Mouse (Mus musculus) naive thymus-derived CD4-positive, alpha-beta T cell, adult 2 months (primary cell): ENCODE results near the gene Abtb2.
A peak's percentile ranks its signal among the peaks of the same experiment; 100 is the strongest.

ENCODE experiments used
- DNase-seq: peaks from one replicate; pipeline ENCODE4 v3.0.0-alpha.2; 2011; ENCODE audit warnings: low read depth

The Abtb2 gene

DNA sequence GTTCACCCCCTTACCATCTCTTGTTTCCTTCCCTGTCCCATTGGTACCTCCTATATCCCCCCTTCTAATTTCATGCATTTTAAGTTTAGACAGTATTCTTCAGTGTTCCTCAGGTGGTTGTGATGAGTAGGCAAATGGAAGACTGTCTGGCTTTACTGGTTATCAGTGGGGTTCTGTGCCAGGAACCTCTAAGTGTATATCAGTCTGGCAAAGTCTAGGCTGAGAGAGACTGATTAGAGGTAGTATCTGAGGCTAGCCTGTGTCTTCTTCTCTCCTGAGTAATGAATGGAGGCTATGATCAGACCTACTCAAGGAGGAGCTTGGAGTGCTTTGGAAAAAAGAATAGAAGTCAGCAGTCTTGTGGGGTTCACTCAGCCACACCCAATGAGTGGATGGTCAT is 18.0 kb downstream of the Abtb2 start:
- DNase-seq: no peak

DNA sequence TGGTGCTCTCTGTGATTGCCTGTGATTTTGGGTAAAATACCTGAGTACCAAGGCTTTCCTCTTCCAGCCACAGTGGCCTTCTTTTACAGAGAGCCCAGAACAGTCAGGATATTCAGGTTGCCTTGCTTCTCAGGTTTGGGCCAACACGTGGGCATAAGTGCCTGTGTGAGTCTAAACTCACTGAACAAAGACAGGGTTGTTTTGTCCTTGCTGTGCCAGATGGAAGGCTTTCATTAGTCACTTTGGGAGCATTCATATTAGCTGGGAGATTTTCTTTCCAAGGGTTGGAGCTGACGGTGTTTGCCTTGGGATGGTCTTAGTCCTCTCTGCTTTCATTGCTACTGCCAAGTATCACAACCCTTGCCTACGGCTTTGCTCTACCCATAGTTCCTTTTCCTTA is 20.3 kb downstream of the Abtb2 start:
- DNase-seq: no peak

DNA sequence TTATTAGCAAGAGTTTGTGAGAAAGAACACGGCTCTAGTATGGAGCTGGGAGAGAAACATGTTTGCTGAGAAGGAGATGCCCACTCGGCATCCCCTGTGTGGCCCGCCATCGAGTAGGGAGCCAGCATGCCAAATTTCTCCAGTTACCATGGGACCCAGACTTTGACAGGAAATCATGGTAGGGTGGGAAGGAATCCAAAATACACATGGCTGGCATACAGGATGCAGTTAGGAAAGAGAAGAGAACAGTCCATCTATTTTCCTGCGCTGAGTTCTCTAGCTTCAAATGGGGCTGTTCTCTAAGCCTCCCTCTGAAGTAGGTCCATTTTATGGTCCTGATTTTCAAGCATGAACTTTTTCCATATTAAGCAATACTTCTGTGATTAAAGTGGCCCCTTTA is 22.7 kb downstream of the Abtb2 start:
- DNase-seq: no peak

DNA sequence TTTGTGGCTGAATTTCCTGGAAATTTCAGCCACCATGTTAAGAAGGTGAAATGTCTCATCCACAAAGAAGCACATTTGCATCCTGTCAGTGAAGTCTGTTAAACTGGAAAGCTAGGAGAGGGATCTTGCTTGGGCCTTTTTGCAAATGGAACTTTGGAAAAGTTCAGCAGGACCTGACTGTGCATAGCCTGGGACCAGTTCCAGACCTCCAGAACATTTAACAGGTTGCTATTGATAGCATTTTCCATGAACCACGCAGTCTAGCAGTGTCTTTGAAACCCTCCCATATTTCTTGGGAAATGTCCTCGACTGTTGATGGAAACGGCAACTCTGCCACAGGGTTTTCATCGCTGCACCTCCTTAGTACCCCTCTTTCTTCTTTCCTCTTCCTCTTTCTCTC is 23.3 kb downstream of the Abtb2 start:
- DNase-seq: no peak

DNA sequence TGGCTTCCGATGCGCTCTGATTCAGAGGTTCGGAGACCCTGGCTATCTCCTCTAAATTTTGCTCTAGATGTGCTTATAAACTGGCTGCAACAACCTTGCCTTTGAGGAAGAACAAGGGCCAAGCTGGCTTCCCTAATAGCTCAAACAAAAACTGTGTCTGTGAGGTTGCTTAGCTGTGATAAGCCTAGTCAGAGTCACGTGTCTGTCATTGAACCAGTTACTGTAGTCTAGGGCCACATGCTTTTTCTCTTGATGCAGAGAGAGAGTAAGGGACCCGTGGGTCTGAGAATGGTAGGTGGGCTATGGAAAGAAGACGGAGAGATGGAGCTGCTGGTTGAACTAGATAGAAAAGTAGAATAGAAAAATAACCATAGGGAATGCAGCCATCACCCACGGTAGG is 24.5 kb downstream of the Abtb2 start:
- DNase-seq: no peak

DNA sequence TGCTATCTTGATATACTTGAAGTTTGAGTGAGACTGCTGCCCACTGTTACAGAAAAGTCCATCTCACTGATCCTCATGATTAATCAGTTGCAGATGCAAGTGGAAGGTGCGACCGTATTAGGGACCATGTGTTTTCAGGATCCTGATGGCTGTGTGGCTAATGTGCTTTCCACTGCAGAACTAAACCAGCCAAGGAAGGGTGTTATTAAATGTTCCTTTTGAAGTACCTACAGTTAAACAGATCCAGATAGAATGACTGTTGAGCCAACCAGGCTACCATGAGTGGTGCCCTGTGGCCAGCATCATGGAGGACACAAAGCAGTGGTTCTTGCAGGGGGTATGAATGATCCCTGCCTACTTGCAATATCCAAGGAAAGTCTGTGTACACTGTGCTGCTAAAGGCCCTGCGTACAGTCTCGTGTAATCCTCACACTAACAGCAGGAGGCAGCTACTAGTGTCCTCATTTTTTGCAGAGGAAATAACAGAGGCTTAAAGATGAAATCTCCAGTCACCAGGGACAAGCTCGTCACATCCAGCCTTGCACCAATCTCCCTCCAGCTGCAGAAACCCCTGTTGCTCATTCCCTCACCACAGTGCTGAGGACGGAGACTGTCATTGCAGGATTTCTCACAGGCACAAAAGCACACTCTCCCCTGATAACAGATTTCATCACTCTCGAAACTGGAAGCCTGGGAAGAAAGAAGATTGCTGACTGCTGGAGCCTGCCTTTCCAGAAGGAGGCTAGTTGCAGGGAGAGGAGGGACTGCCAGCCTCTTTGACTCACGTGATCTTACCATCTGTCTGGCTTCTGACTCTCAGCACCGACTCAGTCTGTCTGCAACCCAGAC is 25.9 kb downstream of the Abtb2 start:
- no peak for DNase-seq

DNA sequence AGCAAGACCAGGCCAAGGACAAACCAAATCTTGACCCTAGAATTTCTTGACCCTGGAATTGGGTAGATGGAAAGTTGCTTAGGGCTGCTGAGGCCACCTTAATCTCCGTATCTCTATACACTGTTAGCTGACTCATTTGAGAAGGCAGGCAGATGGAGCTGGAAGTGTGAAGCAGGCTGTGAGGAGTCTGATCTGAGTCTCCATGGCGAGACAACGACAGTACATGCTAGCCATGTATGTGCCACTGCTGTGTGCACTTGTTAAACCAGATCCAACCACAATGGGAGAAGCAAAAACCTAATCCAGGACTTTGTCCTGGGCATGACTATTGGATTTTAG is 26.4 kb downstream of the Abtb2 start:
- no peak for DNase-seq

DNA sequence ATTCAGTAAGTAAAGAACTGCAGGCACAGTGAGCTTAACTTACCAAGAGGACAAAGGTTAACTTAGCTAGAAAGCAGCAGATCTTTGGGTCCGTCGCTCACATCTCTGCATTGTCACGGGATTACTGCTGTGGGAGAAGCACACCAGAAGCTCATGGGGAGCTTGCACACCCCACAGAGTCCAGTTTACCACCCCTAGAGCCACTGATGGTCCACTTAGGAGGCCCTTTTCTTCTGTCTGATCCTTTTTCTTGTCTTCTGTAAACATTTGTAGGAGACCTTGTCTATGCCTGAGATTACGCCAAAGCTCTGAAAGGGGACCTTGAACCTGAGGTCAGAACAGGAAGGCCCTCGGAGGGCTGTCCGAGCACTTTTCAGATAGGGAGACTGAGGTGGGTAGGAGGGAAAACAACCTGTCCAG is 28.5 kb downstream of the Abtb2 start:
- no peak for DNase-seq

DNA sequence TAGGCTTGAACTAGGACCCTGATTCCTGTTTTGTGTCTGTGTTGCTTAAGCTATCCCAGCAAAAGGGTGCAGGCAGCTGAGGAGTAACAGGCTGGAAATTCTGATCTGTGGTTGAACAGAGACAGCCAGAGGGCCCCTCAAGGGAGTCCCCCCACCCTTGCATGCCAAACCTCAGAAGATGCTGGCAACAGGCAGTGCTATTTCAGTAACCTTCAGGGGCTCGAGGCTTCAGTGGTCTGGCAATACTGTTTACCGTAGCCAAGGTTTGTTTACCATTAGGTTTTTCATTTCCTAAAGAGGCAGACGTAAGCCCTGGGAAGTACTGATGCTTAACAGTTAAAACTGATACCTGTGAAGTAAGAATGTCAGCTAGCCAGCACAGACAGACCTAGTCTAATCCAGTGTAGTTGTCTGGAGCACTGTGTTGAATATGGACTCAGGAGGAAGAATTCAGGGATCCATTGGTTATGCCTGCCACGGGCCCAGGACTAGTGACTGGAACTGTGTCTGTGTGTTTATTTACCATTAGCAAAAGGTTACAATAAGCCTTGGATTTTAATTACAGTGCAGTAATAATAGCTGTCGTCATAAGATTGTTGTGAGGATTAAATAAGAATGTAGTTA is 29.0 kb downstream of the Abtb2 start:
- no peak for DNase-seq

DNA sequence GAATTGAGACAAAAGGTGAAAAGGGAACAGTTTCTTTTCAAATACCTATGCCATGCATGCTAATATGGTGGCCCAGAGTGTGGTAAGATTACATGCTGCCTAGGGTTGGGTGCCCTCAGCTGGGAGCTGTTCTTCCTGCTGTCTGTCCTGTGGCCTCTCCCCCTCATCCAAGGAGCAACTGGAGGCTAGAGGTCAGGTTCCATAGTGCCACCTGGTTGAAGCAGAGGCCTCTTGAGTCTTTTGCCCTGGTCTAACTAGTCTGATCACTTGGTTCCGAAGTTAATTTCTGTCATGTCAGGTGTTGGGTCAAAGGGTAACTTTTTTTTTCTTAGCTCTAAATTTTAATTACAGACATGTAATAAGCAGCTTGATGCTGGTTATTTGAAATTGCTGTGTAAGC is 33.2 kb downstream of the Abtb2 start:
- DNase-seq: no peak

DNA sequence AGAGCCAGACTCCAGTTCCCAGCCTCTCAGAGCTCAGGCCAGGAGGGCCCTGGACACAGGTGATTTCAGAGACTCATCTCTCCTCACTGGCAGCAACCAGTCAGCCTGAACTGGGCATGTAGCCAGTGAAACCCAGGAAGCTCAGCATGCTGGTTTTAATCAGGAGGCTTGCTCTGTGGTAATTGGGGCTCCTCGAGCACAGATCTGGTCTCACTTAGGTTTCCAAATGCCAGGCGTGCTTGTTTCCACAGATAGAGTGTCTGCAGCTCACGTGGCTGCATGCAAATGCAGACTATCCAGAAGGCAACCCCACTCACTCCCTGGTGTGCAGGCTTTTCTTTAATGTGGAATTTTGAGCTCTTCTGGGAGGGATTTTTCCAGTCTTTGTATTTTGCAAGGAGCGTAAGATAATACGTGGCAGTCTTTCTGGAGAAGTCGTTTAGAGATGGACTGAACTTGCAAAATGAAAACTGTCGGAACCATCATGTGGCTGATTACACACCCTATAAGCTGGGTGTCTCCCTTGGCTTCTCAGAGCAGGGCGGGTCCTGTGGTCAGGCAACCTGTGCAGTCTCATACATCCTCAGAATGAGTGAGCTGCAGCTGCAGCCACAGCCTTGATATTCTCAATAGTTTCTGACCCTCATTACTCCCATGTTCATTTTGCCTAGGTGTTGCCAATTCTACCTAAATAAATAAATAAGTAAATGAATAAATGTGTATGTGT is 34.2 kb downstream of the Abtb2 start:
- DNase-seq: peak; percentile 58

DNA sequence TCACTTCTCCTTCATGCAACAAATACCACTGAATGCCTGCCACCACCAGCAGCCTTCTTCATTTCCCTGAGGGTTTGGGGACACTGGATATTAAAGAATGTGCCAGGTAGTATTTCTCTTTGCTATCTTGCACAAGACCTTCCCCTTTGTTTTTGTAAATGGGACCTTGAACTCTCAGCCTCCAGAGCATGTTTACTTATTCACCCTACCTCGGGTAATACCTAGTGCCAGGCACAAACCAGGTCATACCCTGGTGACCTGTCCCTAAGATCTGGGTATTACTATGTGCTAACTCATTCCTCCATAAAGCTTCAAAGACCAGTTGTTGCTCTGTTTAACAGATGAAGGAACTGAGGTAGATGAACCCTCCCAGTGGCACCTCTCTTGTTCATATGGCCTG is 35.0 kb downstream of the Abtb2 start:
- no peak for DNase-seq

DNA sequence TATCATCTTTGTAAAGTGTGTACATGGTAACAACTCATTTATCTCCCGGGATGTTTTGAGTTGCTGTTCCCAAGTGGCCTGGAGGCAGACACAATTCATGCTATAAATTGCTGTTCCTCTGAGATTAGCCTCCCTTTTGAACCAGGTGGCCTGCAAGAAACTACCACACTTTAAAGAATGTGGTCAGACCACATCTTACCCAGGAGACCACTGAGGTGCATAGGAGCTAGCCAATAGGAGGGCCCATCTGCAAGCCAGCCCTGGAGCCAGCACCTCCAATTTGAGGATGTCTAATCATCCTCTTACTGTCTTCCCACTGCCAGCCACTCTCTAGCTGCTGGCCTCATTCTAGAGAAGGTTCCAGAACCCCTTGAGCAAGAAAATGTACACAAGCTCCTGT is 35.4 kb downstream of the Abtb2 start:
- no peak for DNase-seq

DNA sequence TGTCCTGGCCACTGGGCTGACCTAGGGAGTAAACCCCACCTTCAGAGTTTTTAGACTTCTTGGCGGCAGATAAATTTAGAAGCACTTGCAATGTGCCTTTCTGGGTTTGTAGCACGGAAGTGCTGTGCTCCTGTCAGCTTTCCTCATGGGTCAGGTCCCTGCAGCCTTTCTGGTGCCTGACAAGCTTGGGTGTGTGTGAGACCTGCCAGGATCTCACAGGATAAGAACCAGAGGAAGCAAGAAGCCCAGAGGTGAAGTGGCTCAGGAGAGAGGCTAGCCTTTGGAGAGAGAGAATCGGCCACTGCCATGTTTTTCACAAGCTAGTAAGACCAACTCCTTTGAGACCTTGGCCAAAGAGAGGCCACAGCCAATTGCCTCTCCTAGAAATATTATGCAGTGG is 37.1 kb downstream of the Abtb2 start:
- no peak for DNase-seq

DNA sequence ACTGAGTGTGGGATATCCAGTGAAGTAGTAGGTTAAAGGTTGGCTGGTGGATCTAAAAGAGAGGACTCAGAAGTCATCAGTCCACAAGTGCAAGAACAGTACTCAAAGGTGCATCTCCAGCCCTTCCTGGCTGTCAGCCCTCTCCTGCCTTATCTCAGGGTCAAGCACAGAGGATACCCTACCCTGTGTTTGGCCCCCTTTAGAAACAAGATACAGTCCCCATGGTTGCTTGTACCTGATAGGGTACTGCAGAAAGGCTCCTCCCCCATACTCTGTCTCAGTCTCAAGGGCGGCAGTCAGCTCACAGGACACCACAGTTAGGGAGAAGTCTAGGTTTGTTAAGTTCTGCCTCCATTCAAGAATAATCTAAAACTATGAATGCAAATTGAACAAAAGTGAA is 37.8 kb downstream of the Abtb2 start:
- no peak for DNase-seq

DNA sequence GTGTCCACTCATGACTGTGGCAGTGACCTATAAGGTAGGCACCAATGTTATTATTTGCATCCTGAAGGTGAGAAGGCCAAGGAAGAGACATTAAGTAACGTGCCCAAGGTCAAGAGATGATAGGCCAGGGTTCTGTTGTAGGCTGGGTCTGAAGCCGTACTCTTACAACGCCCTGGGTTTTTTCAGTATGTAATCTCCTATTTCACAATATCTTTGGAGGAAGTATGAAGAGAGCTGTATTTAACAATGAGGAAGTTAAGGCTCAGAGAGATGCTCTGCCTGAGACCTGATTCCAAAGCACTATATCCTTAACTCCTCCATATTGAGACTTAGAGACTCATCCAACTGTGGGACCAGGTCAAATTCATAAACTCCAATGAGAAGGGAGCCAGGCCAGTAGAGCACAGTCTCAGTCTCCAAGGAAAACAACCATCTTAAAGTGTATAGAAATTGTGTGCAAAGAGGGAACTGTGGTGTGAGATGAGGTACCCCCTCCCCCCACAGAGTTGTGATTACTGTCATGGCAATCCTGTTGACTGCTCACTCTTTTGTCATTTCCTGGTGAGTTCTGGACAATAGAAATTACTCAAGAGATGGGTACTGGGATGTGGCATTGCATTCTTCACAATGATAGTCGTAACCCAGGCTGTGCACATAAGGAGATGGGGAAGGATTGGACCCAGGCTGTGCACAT is 39.8 kb downstream of the Abtb2 start:
- DNase-seq: no peak

DNA sequence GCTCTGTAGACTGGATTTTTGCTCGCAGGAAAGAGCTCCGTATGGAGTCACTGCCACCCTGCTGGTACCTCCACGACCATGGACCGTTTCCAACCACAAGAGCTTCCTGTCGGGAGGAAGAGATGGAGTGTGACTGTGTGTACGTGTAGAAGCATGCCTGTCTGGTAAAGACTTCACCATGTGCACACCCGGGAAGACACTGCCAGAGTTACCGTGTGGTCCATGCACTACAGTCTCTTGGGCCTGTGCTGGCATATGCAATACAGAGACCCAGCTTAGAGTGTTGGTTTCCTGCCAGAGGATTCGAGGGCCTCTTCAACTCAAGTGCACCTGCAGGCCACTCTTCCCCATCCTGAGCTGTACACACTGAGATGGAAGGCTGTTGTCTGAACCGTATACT is 41.8 kb downstream of the Abtb2 start:
- peak; percentile 39 for DNase-seq

DNA sequence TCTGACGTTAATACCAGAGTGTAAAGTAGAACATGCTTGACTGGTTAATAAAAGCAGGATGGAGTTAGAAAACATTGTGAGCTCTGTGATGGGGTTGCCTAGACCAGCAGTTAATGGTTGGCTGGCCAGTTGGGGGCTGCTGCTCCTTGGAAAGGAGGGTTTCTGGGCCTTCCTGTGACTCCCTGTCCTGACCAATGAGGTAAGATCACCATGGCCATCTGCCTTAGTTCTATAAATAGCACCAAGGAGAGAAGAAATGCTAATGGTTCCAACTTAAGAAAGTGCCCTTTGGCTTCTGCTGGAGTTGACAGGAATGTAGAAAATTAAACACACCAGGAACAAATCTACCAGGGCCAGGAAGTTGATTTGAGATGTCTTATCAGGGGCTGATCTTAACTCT is 42.8 kb downstream of the Abtb2 start:
- no peak for DNase-seq

DNA sequence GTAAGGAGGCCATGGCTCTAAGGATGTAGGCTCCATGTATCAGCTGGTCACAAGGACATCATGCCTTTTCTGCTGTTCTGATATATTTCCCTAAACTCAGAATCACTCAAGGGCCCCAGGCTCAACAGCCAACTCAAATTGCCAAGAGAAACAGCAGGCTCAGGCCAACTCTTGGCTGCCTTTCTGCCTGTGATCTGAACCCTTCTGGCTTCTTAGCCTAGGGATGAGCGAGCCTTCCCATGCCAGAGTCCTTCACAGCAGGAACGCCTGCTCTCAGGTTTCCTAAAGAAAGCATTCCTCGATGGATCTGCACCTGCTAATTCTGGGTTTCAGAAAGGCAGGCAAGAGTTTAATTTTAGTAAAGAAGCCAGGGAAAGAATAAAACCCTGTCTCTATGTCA is 43.4 kb downstream of the Abtb2 start:
- no peak for DNase-seq

DNA sequence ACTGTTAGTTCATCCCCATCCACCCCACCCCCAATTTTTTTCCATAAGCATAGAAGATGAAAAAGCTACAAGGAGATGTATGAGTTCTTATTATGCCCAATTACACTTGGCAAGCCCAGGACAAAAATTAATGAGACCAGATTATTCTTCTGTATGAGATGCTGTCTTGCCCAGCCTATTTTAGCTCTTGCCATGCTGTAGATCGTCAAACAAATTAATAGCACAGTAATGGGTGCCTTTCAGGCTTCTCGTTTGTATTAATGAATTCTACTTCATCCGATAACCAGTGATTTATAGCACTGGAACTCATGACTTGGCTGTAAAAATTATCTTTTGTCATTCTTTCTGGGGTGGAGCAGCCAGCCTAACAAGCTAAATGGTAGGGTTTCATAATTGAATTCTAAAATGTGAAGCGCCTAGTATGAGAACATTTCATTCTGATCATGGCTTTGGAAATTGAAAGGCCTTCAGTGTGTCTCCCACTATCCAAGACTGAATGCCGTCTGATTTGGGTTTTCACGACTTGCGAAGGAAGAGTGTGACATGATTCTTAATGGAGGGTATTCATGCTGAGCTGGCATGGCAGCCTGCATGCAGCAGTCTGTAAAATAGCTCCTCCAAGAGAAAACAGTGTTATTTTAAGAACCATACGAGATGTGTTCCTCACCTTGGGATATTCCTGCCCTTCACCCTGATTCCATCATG is 44.9 kb downstream of the Abtb2 start:
- DNase-seq: no peak

DNA sequence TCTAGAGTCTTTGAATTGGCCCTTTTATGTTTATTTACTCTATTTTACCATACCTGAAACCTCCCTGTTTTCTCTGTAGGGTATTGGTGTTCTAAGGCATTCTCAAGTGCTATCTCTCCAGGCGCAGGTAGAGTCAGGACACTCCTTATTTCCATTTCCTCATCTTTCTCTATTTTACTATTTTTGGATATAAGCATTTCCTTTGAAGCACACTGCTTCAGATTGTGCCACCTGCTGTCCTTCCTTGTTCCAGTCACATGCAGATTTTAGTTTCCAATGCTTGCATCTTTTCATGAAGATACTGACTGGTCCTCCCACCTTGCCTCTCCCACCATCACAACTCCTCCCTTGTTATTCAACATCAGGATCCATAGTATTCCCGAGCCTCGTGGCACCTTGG is 47.8 kb downstream of the Abtb2 start:
- no peak for DNase-seq

DNA sequence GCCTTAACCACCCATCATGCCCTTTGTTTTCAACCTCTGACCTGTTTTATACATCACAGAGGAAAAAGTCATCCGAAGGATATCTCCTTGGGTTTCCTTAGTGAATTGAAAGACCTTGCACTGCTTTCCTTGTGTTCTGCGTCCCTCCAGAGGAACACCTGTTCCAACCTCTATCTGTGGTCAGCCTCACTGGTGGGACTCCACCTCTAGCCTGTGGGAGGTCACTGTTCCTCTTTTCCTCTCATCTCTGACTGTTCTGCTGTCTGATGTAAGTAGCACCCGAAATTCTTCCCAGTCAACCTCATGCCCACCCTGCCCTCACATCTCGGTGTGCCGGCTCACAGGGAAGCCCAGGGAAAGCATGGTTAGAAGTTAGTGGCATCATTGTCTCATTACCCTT is 48.9 kb downstream of the Abtb2 start:
- DNase-seq: no peak
